Mouse (Mus musculus) liver, embryonic 13.5 days (tissue): ENCODE data around the gene Nxph1. TPM values are rescaled to one million over a fixed set of nuclear protein-coding genes. Genes with fewer than 3 reads are reported as not detected.
A peak's percentile ranks its signal among the peaks of the same experiment; 100 is the strongest.

Experiments
- ATAC-seq: fragments of 200-750 bp; cut with Nextera tagmentation; 2 replicates; pipeline ENCODE4 v1.8.0; 2017; ENCODE audit warnings: low read depth, mild to moderate bottlenecking, moderate number of reproducible peaks, moderate library complexity
- DNase-seq: peaks from one replicate; pipeline ENCODE4 v3.0.0; 2022
- H3K27ac ChIP-seq: fragments of 300-500 bp; sonication (generic); 2 replicates; pipeline ENCODE4 v1.5.1; 2015; ENCODE audit warnings: moderate library complexity, mild to moderate bottlenecking, inconsistent platforms
- H3K27me3 ChIP-seq: fragments of 300-500 bp; sonication (generic); 2 replicates; pipeline ENCODE4 v1.6.1; 2015; ENCODE audit warnings: mild to moderate bottlenecking, inconsistent platforms
- H3K36me3 ChIP-seq: fragments of 300-500 bp; sonication (generic); 2 replicates; pipeline ENCODE4 v1.6.1; 2015; ENCODE audit warnings: mild to moderate bottlenecking, inconsistent platforms
- H3K4me1 ChIP-seq: fragments of 300-500 bp; sonication (generic); replicated peaks from 2 replicates; pipeline ENCODE4 v1.6.1; 2015; ENCODE audit warnings: inconsistent platforms
- H3K4me2 ChIP-seq: fragments of 300-500 bp; sonication (generic); 2 replicates; pipeline ENCODE4 v1.6.1; 2015; ENCODE audit warnings: inconsistent platforms, mild to moderate bottlenecking, moderate library complexity
- H3K4me3 ChIP-seq: fragments of 300-500 bp; sonication (generic); replicated peaks from 2 replicates; pipeline ENCODE4 v1.5.1; 2015; ENCODE audit warnings: mild to moderate bottlenecking, inconsistent platforms
- H3K9ac ChIP-seq: fragments of 300-500 bp; sonication (generic); 2 replicates; pipeline ENCODE4 v1.6.1; 2015; ENCODE audit warnings: mild to moderate bottlenecking, inconsistent platforms
- H3K9me3 ChIP-seq: fragments of 300-500 bp; sonication (generic); replicated peaks from 2 replicates; pipeline ENCODE4 v1.6.1; 2016; ENCODE audit warnings: inconsistent platforms
- WGBS: fragments of 180-500 bp; shearing (Covaris S2); methylation state at CpG from one replicate; pipeline ENCODE4 v1.1.7; 2015; ENCODE audit not compliant: insufficient replicate concordance; 5-methylcytosine and 5-hydroxymethylcytosine counted together
- polyA plus RNA-seq: library from polyadenylated mRNA; unstranded; fragments of >200 nt; fragmentation: Nextera tagmentation; extraction: Ambion mirVana; gene quantifications from 2 replicates; pipeline ENCODE4 v1.2.1, GENCODE M21; 2015

Nxph1 gene
- polyA plus RNA-seq, 1 experiment from 2014 or later: 0.08 TPM

DNA sequence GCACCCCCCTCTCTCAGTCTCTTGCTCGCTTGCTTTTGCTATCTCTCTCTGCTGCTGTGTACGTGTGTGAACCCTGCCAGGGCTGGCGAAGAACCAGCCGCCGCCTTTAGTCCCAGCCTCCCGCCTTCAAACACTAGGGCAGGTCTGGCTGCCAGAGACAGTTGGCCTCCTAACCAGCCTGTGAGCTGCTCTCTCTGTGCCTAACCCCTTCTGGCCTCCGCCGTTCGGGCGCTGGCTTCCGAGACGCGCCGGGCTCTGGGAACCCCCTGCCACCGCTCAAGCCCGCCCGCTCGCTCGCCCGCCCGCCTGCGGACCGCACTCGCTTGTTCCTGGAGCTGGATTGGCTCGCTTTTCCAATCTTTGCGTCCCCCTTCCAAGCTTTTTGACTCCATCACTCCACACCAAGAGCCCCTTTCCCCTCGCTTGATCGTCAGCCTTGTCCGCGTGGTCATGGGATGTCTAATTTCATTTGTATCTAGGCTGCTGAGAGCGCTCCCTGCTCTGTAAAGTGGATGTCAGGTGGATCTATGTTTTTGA is 1.5 kb downstream of the Nxph1 start:
- Histone ChIP-seq H3K4me2 (no peak overlapping the region), H3K36me3 (no peaks in the 10 kb centered on the region), H3K27me3 (peaks cover 77% of the 10 kb centered on the region), H3K9ac (no peak overlapping the region), H3K4me1 (no peaks in the 10 kb centered on the region), H3K9me3 (no peaks in the 10 kb centered on the region), H3K4me3 (no peak overlapping the region), H3K27ac (no peak overlapping the region)
- 2% methylated on average over 31 of the region's 31 CpGs for WGBS
- no peak for DNase-seq
- no peak for ATAC-seq

DNA sequence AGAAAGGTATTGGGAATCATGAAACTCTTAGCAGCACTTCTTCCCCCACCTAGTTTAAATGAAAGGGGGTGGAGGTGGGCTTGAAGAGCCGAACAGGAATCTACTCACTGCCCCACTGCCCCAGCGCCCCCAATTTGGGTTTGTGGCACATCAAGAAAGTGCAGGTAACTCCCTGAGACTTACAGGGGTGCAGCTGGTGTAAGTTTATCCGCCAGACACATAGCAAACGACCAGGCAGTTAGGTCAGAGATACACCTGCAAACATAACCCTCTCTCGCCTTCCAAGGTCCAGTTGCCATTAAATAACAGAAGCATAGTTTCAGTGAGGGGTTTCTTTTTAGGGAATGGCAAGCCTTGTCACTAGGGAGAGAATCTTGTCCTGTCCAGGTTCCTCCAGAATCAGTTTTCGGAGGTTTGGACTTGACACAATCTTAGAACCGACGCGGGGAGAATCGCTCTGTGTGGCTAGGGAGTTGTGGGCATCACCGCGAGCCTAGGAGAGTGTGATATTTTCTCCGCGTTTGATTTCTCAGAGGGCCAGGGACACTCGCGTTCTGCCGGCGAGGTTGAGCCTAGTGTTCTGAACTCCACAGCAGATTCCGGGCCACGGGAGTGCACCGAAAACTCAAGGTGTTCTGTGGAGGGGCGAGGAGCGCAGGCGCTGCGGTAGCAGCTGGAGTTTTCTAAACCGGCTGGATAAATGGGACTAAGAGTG is 2.5 kb downstream of the Nxph1 start:
- ATAC-seq (no peak), DNase-seq (no peak)
- H3K4me1 ChIP-seq: no peaks in the 10 kb centered on the region
- H3K27me3 ChIP-seq: peaks cover 86% of the 10 kb centered on the region
- H3K4me3 ChIP-seq: 0 out of 2 replicates have a peak overlapping the region, but pooled peaks have one; percentile 12
- no peaks in the 10 kb centered on the region for H3K9me3 ChIP-seq
- no peak overlapping the region for H3K27ac ChIP-seq
- 3% methylated on average over 26 of the region's 26 CpGs for WGBS
- no peaks in the 10 kb centered on the region for H3K36me3 ChIP-seq
- no peak overlapping the region for H3K9ac ChIP-seq
- H3K4me2 ChIP-seq: peak overlapping the region; percentile 39; the same call in 1 of the 2 replicates

DNA sequence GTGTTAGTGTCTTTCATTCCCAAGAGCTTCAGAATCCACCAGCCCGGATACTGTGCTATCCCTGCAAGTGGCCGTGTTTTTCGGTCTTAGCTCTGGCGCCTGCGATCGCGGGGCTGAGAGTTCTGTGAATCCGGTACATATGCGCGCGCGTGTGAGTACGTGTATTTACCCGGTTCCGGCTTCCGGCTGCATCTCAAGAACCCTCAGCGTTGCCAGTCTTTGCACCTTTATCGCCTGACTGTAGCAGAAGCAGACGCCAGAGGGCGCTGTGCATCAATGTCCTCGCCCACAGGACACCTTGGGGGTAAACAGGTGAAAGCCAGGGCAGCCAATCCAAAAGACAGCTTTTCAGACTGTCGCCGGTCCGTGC is 3.1 kb downstream of the Nxph1 start:
- DNase-seq (no peak), ATAC-seq (no peak)
- WGBS: under 1% methylated on average over 24 of the region's 24 CpGs
- H3K27ac ChIP-seq: no peak overlapping the region
- peak overlapping the region; percentile 39; the same call in 1 of the 2 replicates for H3K4me2 ChIP-seq
- H3K4me1 ChIP-seq: no peaks in the 10 kb centered on the region
- no peaks in the 10 kb centered on the region for H3K9me3 ChIP-seq
- no peaks in the 10 kb centered on the region for H3K36me3 ChIP-seq
- H3K27me3 ChIP-seq: peaks cover 91% of the 10 kb centered on the region
- H3K4me3 ChIP-seq: 0 out of 2 replicates have a peak overlapping the region, but pooled peaks have one; percentile 12
- H3K9ac ChIP-seq: no peak overlapping the region

DNA sequence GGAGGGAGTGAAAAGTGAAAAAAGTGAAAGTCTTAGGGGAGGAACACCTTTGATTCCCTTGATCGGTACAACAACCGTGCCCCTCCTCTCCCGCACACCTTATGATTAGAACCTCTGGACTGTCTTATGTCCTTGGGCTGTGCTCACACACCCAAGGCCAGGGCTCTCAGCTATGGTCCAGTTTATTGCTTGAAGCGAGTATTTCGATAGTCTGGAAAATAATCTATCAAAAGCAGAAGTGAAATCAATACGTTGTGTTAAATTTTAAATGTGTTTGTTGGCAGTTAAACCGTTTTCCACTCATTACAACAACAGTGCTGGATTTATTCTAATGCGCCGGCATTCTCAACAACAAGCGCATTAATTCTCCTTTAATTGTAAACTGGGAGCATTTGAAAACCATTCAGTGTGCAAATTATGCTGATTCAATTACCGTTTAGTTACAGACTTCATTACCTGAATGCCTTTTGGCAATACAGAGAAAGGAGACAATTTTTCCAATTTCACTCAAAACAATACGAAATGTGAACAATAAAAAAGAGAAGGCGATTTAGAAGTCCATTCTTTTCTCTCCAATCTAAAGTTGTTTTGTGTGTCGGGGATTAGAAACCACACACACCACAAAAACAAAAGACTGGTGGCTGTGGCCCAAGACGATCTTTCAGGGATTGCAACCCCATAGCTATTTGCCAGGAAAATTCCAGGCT is 3.8 kb downstream of the Nxph1 start:
- 19% methylated on average over 15 of the region's 15 CpGs for WGBS
- Histone ChIP-seq H3K4me1 (no peaks in the 10 kb centered on the region), H3K9ac (no peak overlapping the region), H3K36me3 (no peaks in the 10 kb centered on the region), H3K27ac (no peak overlapping the region), H3K27me3 (peaks cover 95% of the 10 kb centered on the region), H3K4me3 (no peak overlapping the region), H3K9me3 (no peaks in the 10 kb centered on the region), H3K4me2 (no peak overlapping the region)
- DNase-seq (no peak), ATAC-seq (no peak)

DNA sequence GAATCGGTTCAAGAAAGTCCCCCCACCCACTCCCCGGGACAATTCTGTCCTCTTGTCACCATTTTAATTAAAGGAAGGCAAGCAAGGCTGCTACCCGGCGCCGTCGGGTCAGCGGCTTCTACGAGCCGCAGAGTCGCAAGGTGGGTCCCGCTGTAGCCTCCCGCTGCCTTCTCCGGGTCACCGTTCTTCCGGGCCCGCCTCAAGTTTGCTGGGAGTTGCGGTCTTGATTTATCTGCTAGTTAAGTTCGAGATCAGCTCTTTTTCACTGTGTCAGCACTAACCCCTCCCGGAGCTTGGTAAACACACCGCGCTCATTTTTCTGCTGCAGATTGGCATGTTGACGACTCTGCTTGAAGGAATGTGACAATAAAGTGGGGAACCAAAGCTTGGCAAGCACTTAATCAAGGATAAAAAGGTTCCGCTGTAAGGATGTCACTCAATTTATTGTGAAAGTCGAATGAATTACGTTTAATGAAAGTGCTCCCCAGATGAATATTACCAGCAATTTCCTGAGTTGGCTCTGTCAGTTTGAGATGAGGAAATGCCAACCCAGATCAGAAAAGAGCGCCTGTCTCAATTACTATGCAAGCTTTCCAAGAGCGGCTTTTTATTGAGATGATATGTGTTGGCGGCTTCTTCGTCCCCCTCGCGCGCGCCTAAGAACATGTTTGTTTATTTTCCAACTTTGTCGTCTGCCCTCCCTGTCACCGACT is 7.7 kb downstream of the Nxph1 start:
- Histone ChIP-seq H3K27me3 (peaks cover 79% of the 10 kb centered on the region), H3K4me1 (no peaks in the 10 kb centered on the region), H3K9me3 (no peaks in the 10 kb centered on the region), H3K27ac (no peak overlapping the region), H3K36me3 (no peaks in the 10 kb centered on the region), H3K9ac (no peak overlapping the region), H3K4me3 (no peak overlapping the region), H3K4me2 (no peak overlapping the region)
- 2% methylated on average over 35 of the region's 35 CpGs for WGBS
- DNase-seq (no peak), ATAC-seq (no peak)

GRCm38 (mm10) chr6:8956743-8957528 is 8.7 kb downstream of the Nxph1 start:
- 5% methylated on average over 25 of the region's 25 CpGs for WGBS
- Histone ChIP-seq H3K4me2 (no peak overlapping the region), H3K4me1 (no peaks in the 10 kb centered on the region), H3K36me3 (no peaks in the 10 kb centered on the region), H3K9ac (no peak overlapping the region), H3K27ac (no peak overlapping the region), H3K4me3 (no peak overlapping the region), H3K9me3 (no peaks in the 10 kb centered on the region), H3K27me3 (peaks cover 69% of the 10 kb centered on the region)
- DNase-seq: no peak
- no peak for ATAC-seq

DNA sequence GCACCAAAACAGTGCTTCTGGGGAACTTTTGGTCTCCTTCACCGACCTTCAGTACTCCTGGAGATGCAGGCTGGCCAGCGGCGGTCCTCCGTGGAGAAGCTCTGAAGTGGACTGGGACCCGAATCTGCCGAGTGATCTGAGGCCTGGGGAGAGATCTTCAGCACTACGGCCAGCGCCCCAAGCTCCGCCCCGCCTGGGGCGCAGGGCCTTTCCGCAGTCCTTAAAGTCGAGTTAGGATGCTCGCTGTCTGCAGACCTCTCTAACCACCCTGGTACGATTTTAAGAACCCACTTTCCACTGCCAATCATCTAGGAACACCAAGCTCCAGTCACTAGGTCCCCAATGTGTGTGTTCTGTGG is 9.3 kb downstream of the Nxph1 start:
- Histone ChIP-seq H3K9ac (no peak overlapping the region), H3K4me3 (no peak overlapping the region), H3K27ac (no peak overlapping the region), H3K4me2 (no peak overlapping the region), H3K27me3 (peaks cover 63% of the 10 kb centered on the region), H3K36me3 (no peaks in the 10 kb centered on the region), H3K4me1 (no peaks in the 10 kb centered on the region), H3K9me3 (no peaks in the 10 kb centered on the region)
- ATAC-seq: no peak
- 1% methylated on average over 15 of the region's 15 CpGs for WGBS
- peak; percentile 4 for DNase-seq

- no peak for DNase-seq
- Histone ChIP-seq H3K9me3 (no peaks in the 10 kb centered on the region), H3K4me2 (no peak overlapping the region), H3K27ac (no peak overlapping the region), H3K27me3 (peaks cover 55% of the 10 kb centered on the region), H3K4me3 (no peak overlapping the region), H3K4me1 (no peaks in the 10 kb centered on the region), H3K9ac (no peak overlapping the region), H3K36me3 (no peaks in the 10 kb centered on the region)
- no peak for ATAC-seq
- WGBS: 9% methylated on average over 28 of the region's 28 CpGs
Observed at GRCm38 (mm10) chr6:8958081-8958919, 10.1 kb downstream of the Nxph1 start.

- peaks cover 43% of the 10 kb centered on the region for H3K27me3 ChIP-seq
- DNase-seq (no peak), ATAC-seq (no peak)
- no peaks in the 10 kb centered on the region for H3K36me3 ChIP-seq
- no peaks in the 10 kb centered on the region for H3K4me1 ChIP-seq
- no peak overlapping the region for H3K27ac ChIP-seq
- no peak overlapping the region for H3K9ac ChIP-seq
- no peaks in the 10 kb centered on the region for H3K9me3 ChIP-seq
- no peak overlapping the region for H3K4me3 ChIP-seq
- WGBS: 58% methylated on average over 4 of the region's 4 CpGs
- no peak overlapping the region for H3K4me2 ChIP-seq
Observed at GRCm38 (mm10) chr6:8959810-8960209, 11.6 kb downstream of the Nxph1 start.

GRCm38 (mm10) chr6:8970576-8970975 is 22.3 kb downstream of the Nxph1 start:
- 49% methylated on average over 2 of the region's 2 CpGs for WGBS
- ATAC-seq (no peak), DNase-seq (no peak)
- no peaks in the 10 kb centered on the region for H3K4me1 ChIP-seq
- no peaks in the 10 kb centered on the region for H3K36me3 ChIP-seq
- H3K9me3 ChIP-seq: no peaks in the 10 kb centered on the region
- H3K9ac ChIP-seq: no peak overlapping the region
- no peak overlapping the region for H3K4me2 ChIP-seq
- H3K4me3 ChIP-seq: no peak overlapping the region
- no peak overlapping the region for H3K27ac ChIP-seq
- H3K27me3 ChIP-seq: no peaks in the 10 kb centered on the region
